Mouse (Mus musculus) right cerebral cortex, adult 18-20 months (tissue): ENCODE data around the gene R3hdm4.
A peak's percentile ranks its signal among the peaks of the same experiment; 100 is the strongest.
"Not testable (repeated sequence)": the region's sequence is repeated elsewhere in the genome, so short reads cannot be mapped to it uniquely, and the experiment has no call there.

Source experiments
- DNase-seq: peaks from one replicate; pipeline ENCODE4 v3.0.0; 2022; ENCODE audit warnings: mixed read lengths

R3hdm4 gene

DNA sequence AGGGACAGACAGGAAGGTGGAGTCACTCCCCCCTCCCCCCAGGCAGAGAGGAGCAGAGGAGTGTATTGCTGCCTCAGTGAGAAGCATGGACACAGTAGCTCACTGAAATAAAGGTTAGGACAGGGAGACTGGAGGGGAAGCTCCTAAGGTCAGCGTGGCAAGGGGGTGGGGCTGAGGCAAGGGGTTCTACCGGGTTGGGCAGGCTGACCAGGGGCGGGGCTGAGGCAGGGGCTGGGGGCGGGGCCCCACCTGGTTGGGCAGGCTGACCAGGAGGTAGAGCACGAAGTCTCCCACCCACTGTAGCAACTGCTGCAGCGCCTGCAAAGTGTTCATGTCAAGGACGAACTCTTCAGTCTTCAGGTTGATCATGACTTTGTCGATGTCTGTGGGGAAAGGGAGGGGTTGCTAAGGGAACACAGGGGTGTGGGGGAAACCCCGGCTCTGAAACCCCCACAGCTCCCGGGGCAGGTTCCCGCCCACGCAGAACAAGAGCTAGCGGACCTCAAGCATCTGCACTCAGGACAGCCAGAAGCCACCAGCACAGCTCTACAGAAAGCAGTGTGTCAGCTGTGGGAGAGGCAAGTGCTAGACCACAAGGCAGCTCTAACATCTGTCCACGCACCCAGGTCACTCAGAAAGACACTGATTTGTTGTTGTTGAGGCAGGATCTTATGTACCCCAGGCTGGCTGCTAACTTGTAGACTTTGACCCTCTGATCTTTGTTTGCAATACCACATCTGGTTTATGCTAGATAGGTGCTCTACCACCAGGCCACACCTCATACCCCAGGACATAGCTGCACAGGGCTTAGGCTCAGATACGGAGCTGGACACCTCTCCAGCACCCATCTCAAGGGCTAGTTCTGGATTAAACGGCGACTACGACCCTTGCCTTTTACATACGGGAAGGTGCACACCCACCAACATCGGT is 23.4 kb downstream of the R3hdm4 start:
- no peak for DNase-seq

DNA sequence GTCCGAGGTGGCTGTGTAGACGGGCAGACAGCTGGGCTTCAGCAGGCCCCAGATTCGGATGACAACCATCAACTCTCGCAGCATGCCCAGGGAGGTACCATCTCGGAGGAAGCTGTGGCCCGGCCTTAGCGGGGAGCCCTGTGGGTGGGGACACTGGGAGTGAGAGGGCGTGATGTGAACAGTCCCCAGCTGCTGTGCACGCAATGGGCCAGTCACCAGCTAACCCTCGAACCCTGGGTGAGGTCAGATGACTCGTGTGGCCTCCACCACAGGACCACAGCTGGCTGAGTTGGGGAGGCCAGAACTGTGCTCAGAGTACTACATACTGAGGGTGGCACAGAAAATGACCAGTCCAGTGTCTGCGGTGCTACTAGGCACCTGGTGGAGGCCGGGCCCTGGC is 24.2 kb downstream of the R3hdm4 start:
- DNase-seq = no peak

DNA sequence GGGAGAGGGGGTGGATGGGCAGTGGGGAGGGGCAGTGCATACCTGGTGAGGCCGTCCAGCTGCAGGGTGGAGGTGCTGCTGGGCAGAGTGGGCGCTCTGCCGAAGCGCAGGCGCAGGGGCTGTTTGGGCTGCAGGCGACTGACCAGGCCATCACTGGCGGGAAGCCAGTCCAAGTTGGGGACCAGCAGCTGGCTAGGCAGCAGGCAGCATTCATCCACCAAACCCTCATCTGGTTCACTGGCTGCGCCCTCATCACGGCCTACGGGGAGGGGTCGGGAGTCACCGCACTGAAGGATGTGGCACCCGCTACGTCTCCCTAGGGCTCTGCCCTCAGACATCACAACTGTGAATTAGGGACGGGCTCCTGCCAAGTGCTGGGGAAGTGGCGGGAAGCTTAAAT is 24.7 kb downstream of the R3hdm4 start:
- DNase-seq = no peak

DNA sequence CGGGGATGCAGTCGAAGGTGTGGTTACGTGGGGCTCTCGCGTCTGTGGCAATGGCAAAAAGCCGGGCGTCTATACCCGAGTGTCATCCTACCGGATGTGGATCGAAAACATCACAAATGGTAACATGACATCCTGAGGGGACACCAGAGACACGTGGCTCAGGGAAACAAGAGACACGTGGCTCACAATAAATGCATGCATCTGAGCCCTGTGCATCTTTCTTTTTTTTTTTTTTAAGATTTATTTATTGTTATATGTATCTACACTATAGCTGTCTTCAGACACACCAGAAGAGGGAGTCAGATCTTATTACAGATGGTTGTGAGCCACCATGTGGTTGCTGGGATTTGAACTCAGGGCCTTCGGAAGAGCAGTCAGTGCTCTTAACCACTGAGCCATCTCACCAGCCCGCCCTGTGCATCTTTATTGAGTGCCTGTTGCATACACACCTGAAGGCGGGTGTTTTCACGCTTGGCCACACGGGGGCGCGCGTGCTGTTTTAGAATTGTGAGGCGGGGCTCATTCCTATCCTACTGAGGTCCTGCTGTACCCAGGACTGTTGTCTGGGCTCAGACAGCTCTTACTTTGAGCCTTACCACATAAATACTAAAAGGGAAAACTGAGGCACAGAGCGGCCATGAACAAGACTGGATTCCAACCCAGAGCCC is 28.4 kb downstream of the R3hdm4 start:
- DNase-seq = peak; percentile 72

DNA sequence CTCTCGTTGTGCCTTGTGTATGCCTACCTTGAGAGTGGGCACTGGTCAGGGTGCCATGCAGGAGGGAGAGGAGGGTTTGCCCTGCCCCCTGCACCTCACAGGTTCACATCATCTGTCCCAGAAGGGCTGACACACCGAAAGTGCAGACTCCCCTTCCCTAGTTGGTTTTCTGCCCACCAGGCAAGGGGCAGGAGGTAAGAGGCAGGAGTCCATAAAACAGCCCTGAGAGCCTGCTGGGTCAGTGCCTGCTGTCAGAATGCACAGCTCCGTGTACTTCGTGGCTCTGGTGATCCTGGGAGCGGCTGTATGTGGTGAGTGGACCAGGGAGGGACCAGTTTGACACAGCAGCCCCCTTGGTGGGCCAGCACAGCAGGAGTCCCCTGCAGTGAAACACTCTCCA is 30.3 kb downstream of the R3hdm4 start, which contains the start of gene Cfd:
TSS of gene Cfd (plus strand) at position 184 of the 400 bp plus-strand sequence.
- no peak for DNase-seq

DNA sequence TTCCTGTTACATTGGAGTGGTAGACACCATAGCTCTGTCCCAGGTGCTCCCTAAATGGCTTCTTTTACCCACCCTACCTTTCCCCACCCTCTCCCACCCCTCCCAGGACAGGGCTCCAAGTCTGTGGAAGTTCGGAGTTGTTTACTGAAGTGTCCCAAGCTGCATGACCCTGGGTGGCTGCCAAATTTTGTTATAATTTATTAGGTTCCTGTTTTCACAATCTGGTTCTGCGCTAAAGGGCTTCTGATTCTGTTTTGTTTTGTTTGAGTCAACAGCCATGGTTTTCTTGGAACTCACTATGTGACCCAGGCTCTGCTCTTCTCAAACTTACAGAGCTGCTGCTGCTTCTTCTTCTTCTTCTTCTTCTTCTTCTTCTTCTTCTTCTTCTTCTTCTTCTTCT is 31.6 kb downstream of the R3hdm4 start:
- DNase-seq = no peak

DNA sequence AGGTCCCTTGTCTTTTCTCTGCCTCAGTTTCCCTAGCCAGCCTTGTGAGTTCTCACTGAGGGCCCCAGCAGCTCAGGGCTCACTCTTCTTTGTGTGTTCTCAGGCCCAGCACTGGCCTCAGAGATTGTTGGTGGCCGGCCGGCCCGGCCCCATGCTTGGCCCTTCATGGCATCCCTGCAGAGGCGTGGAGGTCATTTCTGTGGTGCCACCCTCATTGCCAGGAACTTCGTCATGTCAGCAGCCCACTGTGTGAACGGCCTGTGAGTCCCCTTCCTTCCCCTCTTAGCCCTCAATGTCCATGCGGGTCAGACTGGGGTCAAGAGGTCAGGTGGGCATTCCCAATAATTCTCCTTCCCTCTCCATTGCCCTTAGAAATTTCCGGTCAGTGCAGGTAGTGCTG is 34.4 kb downstream of the R3hdm4 start:
- DNase-seq = no peak

DNA sequence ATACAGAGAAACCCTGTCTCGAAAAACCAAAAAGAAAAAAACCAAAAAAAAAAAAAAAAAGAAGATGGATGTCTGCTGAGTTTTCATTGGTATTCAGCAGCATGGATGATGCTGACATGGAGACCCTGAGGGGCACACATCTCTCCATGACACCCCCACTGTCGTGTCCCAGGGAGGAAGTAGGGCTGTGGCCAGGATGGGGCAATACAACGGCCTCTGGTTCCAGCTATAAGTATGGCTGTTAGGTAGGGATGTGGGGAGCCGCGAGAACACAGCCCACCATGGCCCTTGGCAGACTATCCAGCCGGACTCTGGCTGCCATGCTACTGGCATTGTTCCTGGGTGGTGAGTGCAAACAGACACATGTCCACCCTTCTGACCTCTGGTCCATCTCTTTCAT is 35.0 kb downstream of the R3hdm4 start, which contains the start of gene Elane:
TSS of gene Elane (plus strand) at position 194 of the 400 bp plus-strand sequence.
- no peak for DNase-seq

DNA sequence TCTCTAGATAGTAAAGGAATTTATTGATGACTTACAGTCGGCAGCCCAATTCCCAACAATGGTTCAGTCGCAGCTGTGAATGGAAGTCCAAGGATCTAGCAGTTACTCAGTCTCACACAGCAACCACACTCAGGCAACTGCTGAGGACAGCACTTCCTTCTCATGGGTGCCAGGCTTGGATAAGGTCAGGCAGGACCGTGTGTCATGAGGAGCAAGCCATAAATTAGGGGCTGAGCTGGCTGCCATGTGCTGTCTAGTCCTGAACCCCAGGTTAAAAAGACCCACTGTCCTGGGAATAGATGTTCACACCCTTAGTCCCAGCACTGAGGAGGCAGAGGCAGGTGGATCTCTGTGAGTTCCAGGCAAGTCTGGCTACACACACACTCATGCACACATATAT is 36.1 kb downstream of the R3hdm4 start:
- DNase-seq = not testable (repeated sequence)

DNA sequence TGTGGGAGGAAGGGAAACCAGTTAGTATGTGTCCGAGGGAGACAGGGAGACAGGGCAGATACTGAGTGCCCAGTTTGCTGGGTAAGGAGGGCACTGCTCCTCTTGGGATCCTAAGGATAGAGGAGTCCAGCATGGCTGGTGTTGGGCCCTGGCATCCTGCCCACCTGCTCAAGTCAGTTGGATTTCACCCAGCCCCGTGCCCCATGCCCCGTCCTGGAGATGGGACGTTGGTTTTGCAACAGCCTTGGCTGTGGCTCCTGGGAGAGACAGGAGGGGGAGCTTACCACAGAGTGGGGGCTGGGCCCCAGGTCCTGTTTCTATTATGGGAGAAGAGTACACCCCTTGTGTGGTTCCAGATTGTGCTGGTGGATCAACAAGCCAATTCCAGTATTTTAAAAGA is 36.6 kb downstream of the R3hdm4 start:
- DNase-seq = no peak

DNA sequence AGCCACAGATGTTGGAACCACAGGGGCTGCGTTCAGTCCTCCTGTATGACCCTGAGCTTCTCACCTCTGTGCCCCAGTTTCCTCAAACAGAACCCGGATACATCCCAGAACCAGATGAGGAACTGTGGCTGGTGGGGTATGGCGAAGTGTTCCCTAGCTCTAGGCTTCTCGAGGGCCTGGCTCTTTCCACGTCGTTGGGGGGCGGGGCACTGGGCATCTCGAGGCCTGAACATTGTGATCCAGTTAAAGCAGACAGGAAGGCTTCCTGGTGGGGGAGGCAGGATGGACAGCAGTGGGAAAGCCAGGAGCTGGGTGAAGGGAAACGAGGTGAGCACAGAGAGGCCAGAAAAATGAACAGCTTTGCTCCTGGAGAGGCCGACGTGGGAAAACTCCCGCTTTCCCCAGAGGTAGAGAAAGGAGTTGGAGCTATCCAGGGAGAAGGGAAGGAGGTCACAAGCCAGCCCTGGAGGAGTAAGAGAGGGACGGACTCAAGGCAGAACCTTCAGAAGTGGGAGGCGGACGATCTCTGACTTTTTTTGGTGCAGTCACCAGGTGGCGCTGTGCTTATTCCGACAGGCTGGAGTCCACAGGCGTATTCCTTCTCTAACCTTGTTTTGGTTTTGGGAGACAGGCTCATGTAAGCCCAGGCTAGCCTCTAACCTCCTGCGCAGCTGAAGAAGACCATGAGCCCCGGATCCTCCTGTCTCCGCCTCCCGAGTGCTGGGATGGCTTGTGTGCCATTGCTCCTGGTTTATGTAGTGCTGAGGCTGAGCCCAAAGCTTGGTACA is 37.5 kb downstream of the R3hdm4 start:
- peak; percentile 80 for DNase-seq

DNA sequence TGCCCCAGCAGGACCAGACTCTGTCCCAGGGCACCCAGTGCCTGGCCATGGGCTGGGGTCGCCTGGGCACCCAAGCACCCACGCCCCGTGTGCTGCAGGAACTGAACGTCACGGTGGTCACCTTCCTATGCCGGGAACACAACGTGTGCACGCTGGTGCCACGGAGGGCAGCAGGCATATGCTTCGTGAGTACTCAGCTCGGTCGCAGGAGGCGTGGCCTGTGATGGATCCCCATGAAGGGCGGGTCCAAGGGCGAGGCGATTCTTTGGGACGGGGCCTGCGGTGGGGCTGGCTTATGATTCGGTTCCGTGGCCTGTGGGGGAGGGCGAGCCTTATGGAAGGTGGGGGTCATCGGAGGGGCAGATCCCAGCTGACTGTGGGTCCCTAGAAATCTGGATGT is 39.0 kb downstream of the R3hdm4 start:
- no peak for DNase-seq

DNA sequence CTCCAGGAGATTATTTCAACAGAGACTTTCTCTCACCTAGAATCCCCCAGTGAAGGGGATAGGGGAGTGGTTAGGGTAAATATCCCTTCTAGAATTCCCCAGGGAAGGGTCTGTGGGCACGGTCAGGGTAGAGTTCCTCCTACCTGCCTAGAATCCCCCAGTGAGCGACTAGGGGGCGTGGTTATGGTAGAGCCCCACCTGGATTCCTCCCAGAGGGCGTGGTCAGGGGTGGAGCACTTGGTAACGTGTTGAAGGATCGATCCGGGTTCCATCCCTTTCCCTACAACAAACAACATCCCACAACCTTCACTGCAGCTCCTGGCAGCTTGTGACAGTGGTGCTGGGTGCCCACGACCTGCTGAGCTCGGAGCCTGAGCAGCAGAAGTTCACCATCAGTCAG is 40.3 kb downstream of the R3hdm4 start:
- DNase-seq = no peak

DNA sequence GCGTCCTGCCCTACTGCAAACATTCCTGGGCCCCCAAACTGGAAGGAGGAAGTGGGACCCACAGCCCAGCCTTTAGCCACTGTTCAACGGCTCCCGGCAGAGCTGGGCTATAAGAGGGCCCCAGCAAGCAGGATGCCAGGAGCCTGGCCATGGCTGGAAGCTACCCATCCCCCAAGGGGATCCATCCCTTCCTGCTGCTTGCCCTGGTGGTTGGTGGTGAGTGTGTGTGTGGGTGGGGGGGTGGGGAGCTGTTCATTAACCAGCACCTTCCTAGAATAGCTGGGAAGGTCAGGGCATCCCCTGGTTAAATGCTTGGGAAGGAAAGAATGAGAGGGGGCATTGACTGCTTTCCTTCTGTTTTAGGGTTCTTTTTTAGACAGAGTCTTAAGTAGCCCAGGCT is 41.5 kb downstream of the R3hdm4 start:
- no peak for DNase-seq

DNA sequence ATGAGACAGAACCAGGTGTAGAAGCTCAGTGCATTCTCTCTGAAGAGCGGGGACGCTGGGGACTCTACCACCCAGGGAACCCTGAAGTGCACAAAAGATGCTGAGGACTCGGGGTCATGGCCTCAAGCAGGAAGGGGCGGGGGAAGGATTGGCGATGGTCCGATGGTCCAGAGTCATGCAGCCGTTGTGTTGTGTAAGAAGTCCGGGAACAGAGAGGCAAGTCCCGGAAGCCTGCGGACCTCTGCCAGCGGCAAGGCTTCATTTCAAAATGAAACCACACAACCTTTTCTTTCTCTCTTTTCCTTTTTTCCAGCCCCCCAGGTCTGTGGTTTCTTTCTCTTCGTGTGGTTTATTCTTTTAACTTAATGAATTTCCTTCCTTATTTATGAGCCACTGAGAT is 43.3 kb downstream of the R3hdm4 start:
- DNase-seq = no peak

DNA sequence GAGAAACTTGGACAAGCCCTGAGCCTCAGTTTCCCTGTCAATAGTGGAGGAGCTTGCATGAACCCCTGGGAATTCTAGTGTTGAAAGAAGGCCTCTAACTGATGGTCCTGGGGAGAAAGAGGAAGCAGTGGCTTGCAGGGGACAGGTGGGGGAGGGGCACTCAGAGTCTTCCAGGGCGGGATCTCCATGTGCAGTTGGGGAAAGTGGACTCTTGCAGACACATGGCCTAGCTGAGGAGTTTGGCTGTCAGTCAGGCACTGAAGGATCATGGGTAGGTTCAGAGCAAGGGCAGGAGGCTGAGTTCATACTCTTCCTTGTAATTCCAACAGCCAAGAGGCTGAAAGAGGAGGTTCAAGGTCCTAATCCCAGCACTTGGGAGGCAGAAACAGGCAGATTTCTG is 43.8 kb downstream of the R3hdm4 start:
- DNase-seq = no peak

DNA sequence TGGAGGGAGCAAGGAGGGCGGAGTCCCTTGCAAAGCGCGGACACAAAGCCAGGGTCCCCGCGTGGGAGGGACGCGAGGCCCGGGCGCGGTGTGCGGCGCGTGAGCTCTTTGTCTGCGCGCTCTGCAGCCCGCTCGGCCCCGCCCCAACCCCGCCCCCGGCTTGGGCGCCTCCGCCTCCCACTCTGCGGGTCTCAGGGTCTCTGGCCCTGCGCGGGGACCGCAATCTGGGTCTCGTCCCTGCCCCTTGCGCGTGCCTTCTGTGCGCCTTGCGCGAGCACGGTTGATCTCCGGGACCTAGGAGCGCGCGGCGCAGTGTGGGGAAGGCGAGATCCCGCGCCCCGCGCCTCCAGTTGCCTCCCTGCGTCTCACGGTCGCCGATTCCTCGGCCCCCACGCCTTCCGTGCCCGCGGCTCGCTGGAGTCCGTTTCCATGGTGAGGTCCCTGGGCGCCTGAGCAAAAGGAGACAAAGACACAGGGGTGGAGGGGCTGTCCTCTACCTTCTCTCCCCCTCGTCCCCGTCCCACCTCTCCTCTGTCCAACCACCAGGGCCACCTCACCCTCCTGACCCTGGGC is 46.6 kb downstream of the R3hdm4 start, which contains the start of the genes Prtn3 and Plppr3:
TSS of gene Prtn3 (plus strand) at position 187 of the 573 bp plus-strand sequence.
TSS of gene Plppr3 (minus strand) at position 345 of the 573 bp plus-strand sequence.
- peak; percentile 46 for DNase-seq

DNA sequence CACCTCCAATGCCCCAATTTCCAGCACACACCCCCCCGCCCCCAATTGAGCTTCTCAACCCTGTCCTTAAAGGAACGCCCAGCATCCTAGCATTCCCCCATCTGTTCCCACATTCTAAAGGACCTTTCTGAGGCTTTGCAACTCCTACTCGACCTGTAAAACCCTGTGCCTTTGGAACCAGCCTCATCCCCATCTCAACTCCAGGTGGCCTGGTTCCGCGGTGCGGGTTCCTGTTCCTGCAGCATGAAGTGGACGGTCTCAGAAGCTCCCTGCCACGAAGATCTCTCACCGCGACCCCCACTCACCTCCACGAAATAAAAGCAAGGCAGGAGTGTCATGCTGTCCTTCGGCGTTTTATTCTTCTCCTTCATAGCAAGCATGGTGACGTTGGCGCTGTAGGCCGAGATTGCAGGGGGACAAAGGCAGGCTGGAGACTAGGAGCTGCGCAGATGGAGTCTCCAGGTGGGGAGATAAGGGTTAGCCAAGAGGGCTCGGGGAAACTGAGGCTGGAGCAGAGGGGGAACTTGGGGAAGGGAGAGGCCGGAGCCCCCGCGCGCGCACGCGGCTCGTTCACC is 47.2 kb downstream of the R3hdm4 start:
- no peak for DNase-seq

DNA sequence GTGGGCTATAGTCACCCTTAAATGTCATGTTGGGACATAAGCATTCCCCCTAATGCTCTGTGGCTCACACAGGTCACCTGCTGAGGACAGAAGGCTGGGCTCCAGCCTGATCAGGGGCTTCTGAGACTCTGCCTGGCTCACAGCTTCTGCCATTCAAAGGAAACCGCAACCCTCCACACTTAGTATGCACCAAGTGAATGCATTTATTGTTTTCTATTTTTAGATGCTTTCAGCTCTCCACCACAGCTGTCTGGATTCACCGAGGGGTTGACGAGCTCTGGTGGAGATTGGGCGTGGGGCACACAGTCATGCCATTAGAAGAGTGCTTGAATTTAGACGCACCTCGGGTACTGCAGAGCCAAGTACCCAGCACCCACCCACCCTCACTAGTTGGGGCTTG is 47.7 kb downstream of the R3hdm4 start:
- no peak for DNase-seq

DNA sequence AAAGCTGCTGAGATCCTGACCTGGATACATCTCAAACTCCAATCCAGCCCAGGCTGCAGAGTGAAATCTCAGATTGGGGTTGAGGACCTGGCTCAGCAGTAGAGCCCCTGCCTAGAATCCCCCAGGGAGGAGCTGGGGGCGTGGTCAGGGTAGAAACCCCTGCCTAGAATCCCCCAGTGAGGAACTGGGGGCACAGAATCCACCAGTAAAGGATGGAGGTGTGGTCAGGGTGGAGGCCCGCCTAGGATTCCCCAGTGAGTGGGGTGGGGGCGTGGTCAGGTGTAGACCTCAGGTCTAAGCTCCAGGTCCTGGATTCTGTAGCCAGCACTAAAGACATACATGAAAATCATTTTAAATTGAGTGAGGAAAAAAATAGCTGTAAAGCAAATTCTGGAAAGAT is 48.1 kb downstream of the R3hdm4 start:
- DNase-seq = no peak

DNA sequence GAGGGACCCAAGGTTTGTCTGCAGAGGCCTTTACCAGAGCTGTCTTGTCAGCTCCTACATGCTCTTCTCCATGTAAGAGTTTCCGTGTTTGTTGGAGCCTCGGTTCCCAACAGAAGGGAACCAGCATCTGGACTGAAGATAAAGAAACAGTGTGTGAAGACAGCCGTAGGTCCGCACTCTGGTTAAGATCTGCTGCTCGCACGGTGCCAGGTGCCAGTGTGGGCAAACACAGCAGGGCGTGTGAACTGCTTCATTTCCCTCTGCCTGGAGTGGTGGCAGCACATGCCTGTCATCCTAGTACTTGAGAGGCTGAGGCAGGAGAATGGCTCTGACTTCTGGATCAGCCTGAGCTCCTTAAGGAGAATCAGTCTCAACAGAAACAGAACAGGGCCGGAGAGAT is 49.2 kb downstream of the R3hdm4 start:
- DNase-seq = no peak

DNA sequence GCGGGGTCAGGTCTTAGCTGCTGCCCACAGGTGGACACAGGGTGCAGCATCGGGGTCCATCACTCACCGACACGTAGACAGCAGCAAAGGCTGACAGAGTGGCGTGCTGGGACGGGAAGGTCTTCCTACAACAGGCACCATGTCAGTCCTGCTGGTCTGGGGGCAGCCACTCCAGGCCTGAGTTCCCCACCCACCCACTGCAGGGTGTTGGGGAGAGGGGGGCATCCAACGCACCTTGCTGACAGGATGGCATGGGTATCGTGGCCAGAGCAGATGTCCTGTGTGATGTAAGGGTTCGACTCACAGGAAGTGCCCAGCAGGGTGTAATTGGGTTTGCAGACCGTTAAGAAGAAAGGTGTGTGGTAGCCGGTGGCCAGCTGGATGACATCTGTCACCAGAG is 54.4 kb downstream of the R3hdm4 start:
- DNase-seq = no peak
